Mouse (Mus musculus) midbrain, embryonic 13.5 days (tissue): ENCODE results near the gene Pafah1b2. TPM values are rescaled to one million over a fixed set of nuclear protein-coding genes. Genes with fewer than 3 reads are reported as not detected.

Experiments
- ATAC-seq: fragments of 200-750 bp; cut with Nextera tagmentation; 2 replicates; pipeline ENCODE4 v1.8.0; 2017; ENCODE audit warnings: mild to moderate bottlenecking, moderate TSS enrichment, moderate library complexity
- H3K27ac ChIP-seq: fragments of 300-500 bp; sonication (generic); 2 replicates; pipeline ENCODE4 v1.5.1; 2015; ENCODE audit warnings: inconsistent platforms, mild to moderate bottlenecking, moderate library complexity
- H3K27me3 ChIP-seq: fragments of 300-500 bp; sonication (generic); 2 replicates; pipeline ENCODE4 v1.6.1; 2015; ENCODE audit warnings: mild to moderate bottlenecking, inconsistent platforms
- H3K36me3 ChIP-seq: fragments of 300-500 bp; sonication (generic); 2 replicates; pipeline ENCODE4 v1.6.1; 2015; ENCODE audit warnings: mild to moderate bottlenecking, inconsistent platforms
- H3K4me1 ChIP-seq: fragments of 300-500 bp; sonication (generic); replicated peaks from 2 replicates; pipeline ENCODE4 v1.6.1; 2015; ENCODE audit warnings: inconsistent platforms
- H3K4me2 ChIP-seq: fragments of 300-500 bp; sonication (generic); replicated peaks from 2 replicates; pipeline ENCODE4 v1.6.1; 2015; ENCODE audit warnings: moderate library complexity, mild to moderate bottlenecking, inconsistent platforms
- H3K4me3 ChIP-seq: fragments of 300-500 bp; sonication (generic); replicated peaks from 2 replicates; pipeline ENCODE4 v1.5.1; 2015; ENCODE audit warnings: mild to moderate bottlenecking, inconsistent platforms
- H3K9ac ChIP-seq: fragments of 300-500 bp; sonication (generic); replicated peaks from 2 replicates; pipeline ENCODE4 v1.6.1; 2015; ENCODE audit warnings: mild to moderate bottlenecking, inconsistent platforms
- H3K9me3 ChIP-seq: fragments of 300-500 bp; sonication (generic); 2 replicates; pipeline ENCODE4 v1.6.1; 2016; ENCODE audit warnings: mild to moderate bottlenecking, inconsistent platforms
- WGBS: fragments of 180-500 bp; shearing (Covaris S2); methylation state at CpG from one replicate; pipeline ENCODE4 v1.1.7; 2015; 5-methylcytosine and 5-hydroxymethylcytosine counted together
- polyA plus RNA-seq: library from polyadenylated mRNA; unstranded; fragments of >200 nt; fragmentation: Nextera tagmentation; extraction: Ambion mirVana; gene quantifications from 2 replicates; pipeline ENCODE4 v1.2.1, GENCODE M21; 2015

Pafah1b2 gene
- polyA plus RNA-seq, result 303 and 305 TPM in 2 replicates

- Histone ChIP-seq H3K27ac (peak within 1 kb of the TSS; percentile 90), H3K27me3 (0 out of 2 replicates have a peak, but pooled peaks cover 3% of the 10 kb centered on the region), H3K9me3 (no peaks in the 10 kb centered on the region), H3K4me1 (peaks cover 48% of the 10 kb centered on the region), H3K4me2 (peak within 1 kb of the TSS; percentile 84), H3K4me3 (peak within 1 kb of the TSS; percentile 97), H3K9ac (peak within 1 kb of the TSS; percentile 97), H3K36me3 (no peaks in the 10 kb centered on the region)
- ATAC-seq, result peak; percentile 80
- WGBS, result 4% methylated on average over 44 of the region's 78 CpGs
Observed at GRCm38 (mm10) chr9:46012091-46013008, at the start of gene Pafah1b2, which contains the start of gene Sik3. Gene Pafah1b2, minus strand, starts transcription at chr9:46012690. Gene Sik3, plus strand, starts transcription at chr9:46012820.

DNA sequence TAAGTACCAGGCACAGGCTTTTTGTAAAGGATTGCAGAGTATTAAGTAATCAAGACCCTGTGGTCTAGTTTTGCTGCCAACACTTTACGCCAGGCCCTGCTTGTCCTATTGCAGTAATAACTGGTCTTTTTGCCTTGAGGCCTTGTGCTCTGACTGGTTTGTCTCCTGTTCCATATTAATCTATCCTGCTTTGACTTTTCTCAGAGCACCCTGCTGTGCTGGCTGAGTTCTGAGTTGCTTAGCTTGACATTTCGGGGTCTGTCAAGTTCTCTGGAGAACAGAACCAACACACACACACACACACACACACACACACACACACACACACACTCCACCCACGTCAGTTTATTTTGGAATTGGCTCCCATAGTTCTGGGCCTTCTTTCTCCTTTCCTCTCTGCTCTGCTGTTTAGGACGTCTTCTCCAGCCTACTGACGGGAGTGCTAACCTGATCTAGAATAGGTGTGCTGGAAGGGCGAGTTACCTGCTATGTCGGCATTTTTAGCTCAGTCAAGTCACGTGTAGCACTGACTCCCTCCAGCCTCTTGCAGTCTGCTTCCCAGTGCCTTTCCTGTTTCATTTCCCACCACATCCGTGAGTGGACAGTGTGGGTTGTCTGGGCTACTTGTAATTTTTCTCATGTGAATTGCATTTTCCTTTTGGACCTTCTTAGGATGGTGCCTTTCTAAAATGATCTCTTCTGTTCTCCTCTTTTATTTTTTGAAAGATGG, 49.4 kb upstream of the Pafah1b2 start:
- WGBS, result 77% methylated on average over 9 of the region's 9 CpGs
- ATAC-seq, result no peak

DNA sequence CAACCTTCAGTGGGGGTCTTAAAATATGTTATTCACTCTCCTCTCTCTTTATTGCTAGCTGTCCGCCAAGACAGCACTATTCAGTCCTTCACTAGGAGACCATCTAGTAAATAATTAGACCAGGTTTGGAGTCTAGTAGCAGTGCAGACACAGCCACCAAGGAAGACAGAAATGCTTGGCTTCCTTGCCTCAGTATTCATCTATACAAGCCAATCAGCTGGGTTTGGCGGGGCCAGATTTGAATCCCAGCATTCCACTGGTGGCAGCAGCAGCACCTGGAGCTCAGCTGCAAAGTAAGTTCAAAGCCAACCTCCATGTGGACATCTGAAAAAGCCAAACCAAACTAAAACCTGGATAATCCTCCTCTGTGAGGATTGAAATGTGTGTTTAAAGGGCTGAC, 47.8 kb upstream of the Pafah1b2 start:
- ATAC-seq, result no peak
- Histone ChIP-seq H3K36me3 (no peaks in the 10 kb centered on the region), H3K9me3 (no peaks in the 10 kb centered on the region), H3K27ac (no peak overlapping the region), H3K27me3 (no peaks in the 10 kb centered on the region), H3K4me2 (no peak overlapping the region), H3K9ac (no peak overlapping the region), H3K4me3 (no peak overlapping the region), H3K4me1 (no peaks in the 10 kb centered on the region)
- WGBS, result 89% methylated on average over 2 of the region's 2 CpGs

More for the DNA sequence above, 49.4 kb upstream of the Pafah1b2 start:
- Histone ChIP-seq H3K4me3 (no peak overlapping the region), H3K27ac (no peak overlapping the region), H3K36me3 (no peaks in the 10 kb centered on the region), H3K4me2 (no peak overlapping the region), H3K27me3 (no peaks in the 10 kb centered on the region), H3K9me3 (no peaks in the 10 kb centered on the region), H3K4me1 (no peaks in the 10 kb centered on the region), H3K9ac (no peak overlapping the region)

DNA sequence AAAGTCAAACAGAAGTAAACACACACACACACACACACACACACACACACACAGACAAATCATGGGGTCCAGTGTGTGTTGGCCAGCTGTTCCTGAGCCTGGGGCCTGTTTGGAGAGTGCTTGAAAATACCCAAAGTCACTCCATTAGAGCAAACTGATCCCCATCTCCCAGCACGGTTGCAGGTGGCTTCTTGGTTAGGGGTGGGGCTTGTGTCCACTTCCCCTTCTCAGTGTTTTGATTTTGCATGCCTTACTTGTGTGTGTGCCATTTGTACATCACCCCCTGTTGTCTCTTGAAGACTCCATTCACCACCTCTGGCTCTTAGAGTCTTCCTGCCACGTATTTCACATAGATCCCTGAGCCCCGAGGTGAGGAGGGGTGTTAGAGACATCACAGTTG, 45.6 kb upstream of the Pafah1b2 start:
- H3K4me2 ChIP-seq, result no peak overlapping the region
- H3K27me3 ChIP-seq, result no peaks in the 10 kb centered on the region
- peaks cover 13% of the 10 kb centered on the region for H3K4me1 ChIP-seq
- ATAC-seq, result no peak
- no peak overlapping the region for H3K4me3 ChIP-seq
- no peak overlapping the region for H3K27ac ChIP-seq
- no peak overlapping the region for H3K9ac ChIP-seq
- 91% methylated on average over 3 of the region's 3 CpGs for WGBS
- H3K36me3 ChIP-seq, result no peaks in the 10 kb centered on the region
- H3K9me3 ChIP-seq, result no peaks in the 10 kb centered on the region

DNA sequence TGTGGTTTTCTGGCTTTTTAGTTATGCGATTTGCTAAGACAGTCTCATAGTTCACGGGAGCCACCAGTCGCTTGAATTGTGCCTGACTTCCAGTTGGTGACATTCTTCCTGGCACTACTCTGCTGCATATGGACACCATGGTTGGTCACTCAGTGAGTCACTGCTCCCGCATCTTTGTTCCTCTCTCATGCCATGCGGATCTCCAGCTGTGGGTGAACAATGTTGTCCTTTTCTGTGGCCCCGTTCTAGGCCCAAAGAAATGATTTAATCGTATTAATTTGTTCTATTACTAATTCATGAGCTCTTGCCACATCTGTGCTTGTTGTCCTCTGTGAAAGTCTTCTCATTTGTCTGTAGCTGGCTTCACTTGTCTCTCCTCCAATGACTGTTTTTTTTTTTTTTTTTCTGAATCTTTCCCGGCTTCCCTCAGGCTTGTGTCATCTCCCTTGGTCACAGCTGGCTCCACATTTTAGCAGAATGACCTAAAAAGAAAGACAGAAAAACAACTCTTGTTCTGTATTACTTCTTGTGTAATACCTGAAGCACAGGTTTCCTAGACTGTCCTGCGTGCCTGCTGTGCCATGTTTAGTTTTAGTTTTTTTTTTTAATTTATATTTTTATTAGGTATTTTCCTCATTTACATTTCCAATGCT, 40.6 kb upstream of the Pafah1b2 start:
- 59% methylated on average over 9 of the region's 9 CpGs for WGBS
- no peaks in the 10 kb centered on the region for H3K9me3 ChIP-seq
- no peak overlapping the region for H3K9ac ChIP-seq
- H3K27ac ChIP-seq, result no peak overlapping the region
- no peak for ATAC-seq
- H3K27me3 ChIP-seq, result no peaks in the 10 kb centered on the region
- H3K36me3 ChIP-seq, result no peaks in the 10 kb centered on the region
- no peak overlapping the region for H3K4me3 ChIP-seq
- peaks cover 31% of the 10 kb centered on the region for H3K4me1 ChIP-seq
- H3K4me2 ChIP-seq, result no peak overlapping the region

DNA sequence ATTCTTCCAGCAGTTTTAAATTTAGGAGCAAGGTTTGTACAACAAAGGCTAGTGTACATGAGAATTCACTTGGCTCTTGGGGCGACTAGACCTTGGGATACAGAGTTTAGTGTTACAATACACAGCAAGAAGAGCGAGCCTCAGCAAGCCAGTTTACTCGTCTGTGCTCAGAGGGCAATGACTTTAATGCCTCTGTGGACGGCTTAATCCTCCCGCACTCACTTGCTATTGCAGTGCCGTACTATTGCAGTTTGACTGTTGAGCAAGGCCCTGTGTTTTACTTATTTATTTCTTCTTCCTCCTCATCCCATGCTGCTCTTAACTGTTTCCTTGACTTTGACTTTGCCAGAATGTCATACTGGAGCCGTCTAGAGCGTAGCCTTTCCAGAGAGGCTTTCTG, 37.7 kb upstream of the Pafah1b2 start:
- H3K4me3 ChIP-seq, result no peak overlapping the region
- H3K4me2 ChIP-seq, result no peak overlapping the region
- no peak overlapping the region for H3K27ac ChIP-seq
- H3K27me3 ChIP-seq, result no peaks in the 10 kb centered on the region
- 57% methylated on average over 8 of the region's 8 CpGs for WGBS
- no peak for ATAC-seq
- H3K36me3 ChIP-seq, result no peaks in the 10 kb centered on the region
- no peak overlapping the region for H3K9ac ChIP-seq
- H3K9me3 ChIP-seq, result no peaks in the 10 kb centered on the region
- peaks cover 39% of the 10 kb centered on the region for H3K4me1 ChIP-seq

GRCm38 (mm10) chr9:46049525-46049924, 37.0 kb upstream of the Pafah1b2 start:
- ATAC-seq, result no peak
- Histone ChIP-seq H3K4me1 (peaks cover 34% of the 10 kb centered on the region), H3K4me3 (no peak overlapping the region), H3K27me3 (no peaks in the 10 kb centered on the region), H3K4me2 (no peak overlapping the region), H3K27ac (no peak overlapping the region), H3K9ac (no peak overlapping the region), H3K36me3 (no peaks in the 10 kb centered on the region), H3K9me3 (no peaks in the 10 kb centered on the region)
- 74% methylated on average over 7 of the region's 7 CpGs for WGBS

- 51% methylated on average over 11 of the region's 11 CpGs for WGBS
- no peak for ATAC-seq
- no peak overlapping the region for H3K27ac ChIP-seq
- no peak overlapping the region for H3K4me2 ChIP-seq
- no peak overlapping the region for H3K4me3 ChIP-seq
- no peaks in the 10 kb centered on the region for H3K27me3 ChIP-seq
- H3K9me3 ChIP-seq, result no peaks in the 10 kb centered on the region
- no peak overlapping the region for H3K9ac ChIP-seq
- H3K36me3 ChIP-seq, result no peaks in the 10 kb centered on the region
- H3K4me1 ChIP-seq, result peaks cover 20% of the 10 kb centered on the region
Observed at GRCm38 (mm10) chr9:46046724-46047517, 34.4 kb upstream of the Pafah1b2 start.

DNA sequence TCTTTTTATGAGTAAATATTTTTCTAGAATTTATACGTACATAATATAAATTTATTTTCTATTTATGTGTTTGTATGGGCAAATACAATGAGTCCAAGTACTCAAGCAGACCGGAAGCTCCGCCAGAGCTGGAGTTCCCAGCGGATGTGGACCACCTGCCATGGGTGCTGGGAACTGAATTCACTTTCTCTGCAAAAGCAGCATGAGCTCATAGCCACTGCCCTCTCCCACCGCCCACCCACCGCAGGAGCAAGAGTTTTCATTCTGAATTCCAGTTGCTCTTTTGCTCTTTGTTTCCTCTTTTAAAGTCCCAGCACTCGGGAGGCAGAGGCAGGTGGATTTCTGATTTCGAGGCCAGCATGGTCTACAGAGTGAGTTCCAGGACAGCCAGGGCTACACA, 31.1 kb upstream of the Pafah1b2 start:
- ATAC-seq, result no peak
- H3K9me3 ChIP-seq, result no peaks in the 10 kb centered on the region
- H3K4me1 ChIP-seq, result peaks cover 8% of the 10 kb centered on the region
- WGBS, result 92% methylated on average over 8 of the region's 8 CpGs
- peaks cover 4% of the 10 kb centered on the region; the same call in 1 of the 2 replicates for H3K36me3 ChIP-seq
- no peaks in the 10 kb centered on the region for H3K27me3 ChIP-seq
- H3K4me3 ChIP-seq, result no peak overlapping the region
- H3K4me2 ChIP-seq, result no peak overlapping the region
- H3K27ac ChIP-seq, result no peak overlapping the region
- no peak overlapping the region for H3K9ac ChIP-seq

- Histone ChIP-seq H3K9ac (no peak overlapping the region), H3K4me2 (no peak overlapping the region), H3K4me1 (peaks cover 8% of the 10 kb centered on the region), H3K9me3 (no peaks in the 10 kb centered on the region), H3K36me3 (peaks cover 4% of the 10 kb centered on the region; the same call in 1 of the 2 replicates), H3K4me3 (no peak overlapping the region), H3K27ac (no peak overlapping the region), H3K27me3 (no peaks in the 10 kb centered on the region)
- WGBS, result 72% methylated on average over 3 of the region's 3 CpGs
- ATAC-seq, result no peak
Observed at GRCm38 (mm10) chr9:46042387-46042786, 29.9 kb upstream of the Pafah1b2 start.

DNA sequence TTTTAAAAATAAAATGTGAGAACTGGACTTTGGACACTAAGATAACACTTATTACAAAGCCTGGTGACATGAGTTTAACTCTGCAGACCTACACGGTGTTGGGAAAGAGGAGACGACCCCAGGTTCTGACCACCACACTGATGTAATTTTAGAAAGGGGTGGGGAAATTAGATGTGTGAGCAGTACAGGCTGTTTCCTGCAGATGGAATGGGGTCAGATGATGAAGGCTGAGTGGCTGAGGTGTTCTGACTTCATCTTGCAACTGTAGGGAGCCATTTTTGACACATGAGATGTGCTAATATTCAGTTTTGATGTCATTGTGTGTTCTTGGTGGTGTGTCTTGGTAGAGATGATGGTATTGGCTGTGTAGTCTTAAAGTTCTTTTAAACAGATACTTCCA, 28.7 kb upstream of the Pafah1b2 start:
- no peaks in the 10 kb centered on the region for H3K27me3 ChIP-seq
- no peak overlapping the region for H3K27ac ChIP-seq
- no peaks in the 10 kb centered on the region for H3K9me3 ChIP-seq
- H3K4me1 ChIP-seq, result peaks cover under 1% of the 10 kb centered on the region; the same call in 1 of the 2 replicates
- ATAC-seq, result no peak
- H3K4me2 ChIP-seq, result no peak overlapping the region
- H3K4me3 ChIP-seq, result no peak overlapping the region
- 96% methylated on average over 2 of the region's 2 CpGs for WGBS
- H3K9ac ChIP-seq, result no peak overlapping the region
- H3K36me3 ChIP-seq, result peaks cover 4% of the 10 kb centered on the region; the same call in 1 of the 2 replicates
